Mouse (Mus musculus): ENCODE data around the gene Mettl6. TPM values are rescaled to one million over a fixed set of nuclear protein-coding genes. Genes with fewer than 3 reads are reported as not detected.
"Not testable (repeated sequence)": the region's sequence is repeated elsewhere in the genome, so short reads cannot be mapped to it uniquely, and the experiment has no call there.

Gene Mettl6
- polyA plus RNA-seq, 1 experiment from 2014 or later = 52.9 TPM

DNA sequence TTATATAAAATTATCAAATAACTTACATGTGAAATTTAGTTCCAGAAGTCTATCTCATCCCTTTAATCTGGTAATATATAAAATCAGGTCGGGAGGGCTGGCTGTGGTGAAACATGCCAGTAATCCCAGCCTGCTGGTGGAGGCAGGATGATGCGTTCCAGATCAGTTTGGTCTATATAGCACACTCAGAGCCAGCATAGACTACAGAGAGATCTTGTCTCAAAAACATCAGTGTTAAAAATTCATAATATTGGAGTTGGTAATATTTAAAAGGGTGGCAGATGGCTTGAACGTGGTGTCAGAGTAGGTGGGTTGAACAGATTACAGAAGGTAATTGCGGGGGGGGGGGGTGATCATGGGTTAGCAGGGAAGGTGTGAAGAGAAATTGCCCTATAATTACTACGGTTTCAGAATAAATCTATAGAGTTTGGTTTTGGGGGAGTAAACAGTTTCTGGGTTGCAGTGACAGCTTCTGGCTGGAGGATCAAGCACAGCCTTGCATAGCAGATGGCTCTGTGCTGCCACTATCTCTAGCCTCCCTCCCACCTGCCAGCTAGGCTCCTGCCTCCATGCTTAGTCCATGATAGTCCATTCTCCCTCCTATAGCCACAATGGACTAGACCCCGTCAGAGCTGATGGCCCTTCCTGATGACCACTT, 38.6 kb downstream of the Mettl6 start:
- Histone ChIP-seq H3K9me3 (ENCODE audit: low read depth, low read length) (no peaks in the 10 kb centered on the region), H3K27me3 (ENCODE audit: insufficient read depth, low read length) (no peaks in the 10 kb centered on the region), H3K27ac (ENCODE audit: low read depth) (no peak overlapping the region), H3K4me1 (ENCODE audit: insufficient read depth) (no peaks in the 10 kb centered on the region), H3K4me2 (no peak overlapping the region), H3K36me3 (ENCODE audit: insufficient read depth) (no peaks in the 10 kb centered on the region), H3K4me3 (ENCODE audit: low read depth, low read length) (no peak overlapping the region), H3K9ac (no peak overlapping the region)
- no peak for DNase-seq
- no peak for ATAC-seq (ENCODE audit: insufficient read depth)
- 84% methylated on average over 6 of the region's 6 CpGs for WGBS
- no peak for TF ChIP-seq CTCF (IDR thresholded peaks at IDR 0.05; ENCODE audit: low read depth)

GRCm38 (mm10) chr14:31454849-31455566, 39.8 kb downstream of the Mettl6 start:
- Histone ChIP-seq H3K4me3 (ENCODE audit: low read depth, low read length) (no peak overlapping the region), H3K9ac (no peak overlapping the region), H3K4me2 (no peak overlapping the region), H3K9me3 (ENCODE audit: low read depth, low read length) (no peaks in the 10 kb centered on the region), H3K27ac (ENCODE audit: low read depth) (no peak overlapping the region), H3K4me1 (ENCODE audit: insufficient read depth) (no peaks in the 10 kb centered on the region), H3K27me3 (ENCODE audit: insufficient read depth, low read length) (no peaks in the 10 kb centered on the region), H3K36me3 (ENCODE audit: insufficient read depth) (no peaks in the 10 kb centered on the region)
- ATAC-seq (ENCODE audit: insufficient read depth) (no peak), DNase-seq (no peak)
- TF ChIP-seq CTCF (IDR thresholded peaks at IDR 0.05; ENCODE audit: low read depth) = peak; percentile 38
- 85% methylated on average over 8 of the region's 8 CpGs for WGBS

DNA sequence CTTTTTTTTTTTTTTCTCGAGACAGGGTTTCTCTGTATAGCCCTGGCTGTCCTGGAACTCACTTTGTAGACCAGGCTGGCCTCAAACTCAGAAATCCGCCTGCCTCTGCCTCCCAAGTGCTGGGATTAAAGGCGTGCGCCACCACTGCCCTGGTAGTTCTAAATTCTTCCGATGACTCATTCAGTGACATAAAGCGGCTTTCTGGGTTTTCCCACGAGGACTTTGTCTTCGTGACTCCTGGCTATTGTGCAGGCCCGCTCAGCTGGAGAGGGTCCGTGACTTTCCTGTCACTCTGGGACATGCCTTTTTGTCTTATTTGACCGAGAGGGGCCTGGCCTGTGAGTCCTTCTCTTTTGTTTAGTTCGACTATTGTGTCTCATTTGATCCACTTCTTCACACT, 40.9 kb downstream of the Mettl6 start:
- H3K27me3 ChIP-seq (ENCODE audit: insufficient read depth, low read length); H3K9me3 ChIP-seq (ENCODE audit: low read depth, low read length); H3K4me2 ChIP-seq; ATAC-seq (ENCODE audit: insufficient read depth); H3K9ac ChIP-seq; H3K36me3 ChIP-seq (ENCODE audit: insufficient read depth); DNase-seq; H3K27ac ChIP-seq (ENCODE audit: low read depth); H3K4me3 ChIP-seq (ENCODE audit: low read depth, low read length); H3K4me1 ChIP-seq (ENCODE audit: insufficient read depth): not testable (repeated sequence)
- WGBS = 79% methylated on average over 12 of the region's 12 CpGs

DNA sequence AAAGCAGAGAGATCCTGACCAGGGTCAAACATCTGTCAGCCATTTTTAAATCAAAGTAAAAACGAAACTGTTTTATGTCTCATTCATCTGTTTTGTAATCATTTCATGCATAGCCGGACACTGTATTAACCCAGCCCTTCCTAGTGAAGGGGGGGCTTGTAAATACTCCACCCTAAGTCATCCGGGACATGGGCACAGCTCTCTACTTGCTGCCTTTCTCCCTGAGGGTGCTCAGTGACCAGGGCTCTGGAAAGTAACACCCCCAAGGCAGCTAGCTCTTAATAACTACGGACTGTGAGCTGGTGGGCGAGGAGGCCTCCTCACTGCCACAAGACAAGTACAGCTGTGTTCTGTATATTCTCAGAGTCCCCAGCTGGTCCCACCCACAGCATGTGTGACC, 45.8 kb downstream of the Mettl6 start:
- Histone ChIP-seq H3K9ac (no peak overlapping the region), H3K9me3 (ENCODE audit: low read depth, low read length) (no peaks in the 10 kb centered on the region), H3K36me3 (ENCODE audit: insufficient read depth) (no peaks in the 10 kb centered on the region), H3K4me3 (ENCODE audit: low read depth, low read length) (no peak overlapping the region), H3K27me3 (ENCODE audit: insufficient read depth, low read length) (no peaks in the 10 kb centered on the region), H3K4me1 (ENCODE audit: insufficient read depth) (no peaks in the 10 kb centered on the region), H3K4me2 (no peak overlapping the region), H3K27ac (ENCODE audit: low read depth) (no peak overlapping the region)
- TF ChIP-seq CTCF (IDR thresholded peaks at IDR 0.05; ENCODE audit: low read depth) = no peak
- DNase-seq (peak; percentile 35), ATAC-seq (ENCODE audit: insufficient read depth) (peak; percentile 28; the same call in 1 of the 2 replicates)
- WGBS = 44% methylated on average over 5 of the region's 5 CpGs

DNA sequence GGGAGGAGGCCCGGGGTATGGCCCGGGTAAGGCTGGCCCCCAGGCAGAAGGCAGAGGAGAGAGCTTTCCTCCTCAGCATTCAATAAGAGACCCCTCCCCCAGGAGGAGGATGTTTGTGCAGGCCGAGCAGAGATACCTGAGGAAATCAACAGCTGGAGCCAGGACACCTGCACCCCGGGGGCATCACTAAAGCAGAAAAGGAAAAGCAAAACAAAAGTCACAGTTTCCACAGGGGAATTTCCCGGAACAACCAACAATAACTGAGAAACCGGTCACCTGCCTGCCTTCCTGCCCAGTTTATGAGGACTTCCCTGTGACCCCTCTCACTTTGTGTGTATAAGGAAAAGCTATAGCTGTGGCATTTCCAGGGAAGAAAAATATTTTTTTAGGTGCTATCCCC, 51.2 kb downstream of the Mettl6 start:
- TF ChIP-seq CTCF (IDR thresholded peaks at IDR 0.05; ENCODE audit: low read depth) = no peak
- WGBS = 67% methylated on average over 6 of the region's 6 CpGs

GRCm38 (mm10) chr14:31440725-31441124, 54.1 kb downstream of the Mettl6 start:
- H3K4me3 ChIP-seq (ENCODE audit: low read depth, low read length) = no peak overlapping the region
- H3K4me1 ChIP-seq (ENCODE audit: insufficient read depth) = peaks cover 4% of the 10 kb centered on the region; the same call in 1 of the 2 replicates
- no peaks in the 10 kb centered on the region for H3K9me3 ChIP-seq (ENCODE audit: low read depth, low read length)
- 79% methylated on average over 6 of the region's 6 CpGs for WGBS
- TF ChIP-seq CTCF (IDR thresholded peaks at IDR 0.05; ENCODE audit: low read depth) = no peak
- no peak overlapping the region for H3K9ac ChIP-seq
- H3K4me2 ChIP-seq = no peak overlapping the region
- H3K27ac ChIP-seq (ENCODE audit: low read depth) = no peak overlapping the region
- ATAC-seq (ENCODE audit: insufficient read depth) (no peak), DNase-seq (no peak)
- H3K27me3 ChIP-seq (ENCODE audit: insufficient read depth, low read length) = no peaks in the 10 kb centered on the region
- no peaks in the 10 kb centered on the region for H3K36me3 ChIP-seq (ENCODE audit: insufficient read depth)

More for the DNA sequence above, 51.2 kb downstream of the Mettl6 start:
- H3K27me3 ChIP-seq (ENCODE audit: insufficient read depth, low read length) = no peaks in the 10 kb centered on the region
- no peak for DNase-seq
- no peaks in the 10 kb centered on the region for H3K36me3 ChIP-seq (ENCODE audit: insufficient read depth)
- H3K4me2 ChIP-seq = no peak overlapping the region
- H3K27ac ChIP-seq (ENCODE audit: low read depth) = no peak overlapping the region
- H3K9me3 ChIP-seq (ENCODE audit: low read depth, low read length) = no peaks in the 10 kb centered on the region
- H3K9ac ChIP-seq = no peak overlapping the region
- H3K4me1 ChIP-seq (ENCODE audit: insufficient read depth) = no peaks in the 10 kb centered on the region
- no peak overlapping the region for H3K4me3 ChIP-seq (ENCODE audit: low read depth, low read length)
- no peak for ATAC-seq (ENCODE audit: insufficient read depth)

GRCm38 (mm10) chr14:31440230-31440629, 54.6 kb downstream of the Mettl6 start:
- no peak overlapping the region for H3K4me2 ChIP-seq
- H3K9ac ChIP-seq = no peak overlapping the region
- peak; percentile 24; the same call in 1 of the 2 replicates for TF ChIP-seq CTCF (IDR thresholded peaks at IDR 0.05; ENCODE audit: low read depth)
- no peak overlapping the region for H3K4me3 ChIP-seq (ENCODE audit: low read depth, low read length)
- DNase-seq (no peak), ATAC-seq (ENCODE audit: insufficient read depth) (no peak)
- no peaks in the 10 kb centered on the region for H3K9me3 ChIP-seq (ENCODE audit: low read depth, low read length)
- H3K36me3 ChIP-seq (ENCODE audit: insufficient read depth) = no peaks in the 10 kb centered on the region
- WGBS = 19% methylated on average over 3 of the region's 3 CpGs
- peaks cover 4% of the 10 kb centered on the region for H3K4me1 ChIP-seq (ENCODE audit: insufficient read depth)
- H3K27me3 ChIP-seq (ENCODE audit: insufficient read depth, low read length) = no peaks in the 10 kb centered on the region
- no peak overlapping the region for H3K27ac ChIP-seq (ENCODE audit: low read depth)

Data from lung, embryonic 14.5 days (tissue).